Comparison of ENCODE assay signal across 24 mouse cellular contexts in genomic region chr1:36613374-36613895, GRCm38 (mm10). TPM values are rescaled to one million over a fixed set of nuclear protein-coding genes. Genes with fewer than 3 reads are reported as not detected.
DNase-seq lines count a peak whose midpoint lies in the region; TF ChIP-seq lines count a peak whose summit lies in the region.
"Had no signal": no experiment of that assay in that cellular context is flagged by ENCODE, and none has a peak within 500 bp of the region (broad histone marks: within the 10 kb centered on the region; RNA-seq: fewer than 3 reads in every experiment).

No protein-coding gene starts in this region.

- peaks cover 11% of the 10 kb centered on the region for H3K4me1 ChIP-seq in ES-Bruce4 (ENCODE audit: control insufficient read depth, insufficient read depth, low read length)
- H3K4me1 ChIP-seq: liver, embryonic 12.5 days had no signal

- no peaks in the 10 kb centered on the region for H3K27me3 ChIP-seq in ES-Bruce4 (ENCODE audit: control insufficient read depth, insufficient read depth, low read length, poor library complexity, severe bottlenecking)
- H3K27me3 ChIP-seq: heart, embryonic 15.5 days; hindbrain, embryonic 12.5 days; intestine, embryonic 15.5 days; midbrain, embryonic 12.5 days; neural tube, embryonic 13.5 days had no signal

- TF ChIP-seq POLR2A in ES-Bruce4 (IDR thresholded peaks at IDR 0.05; ENCODE audit: insufficient read depth, low read length): no peak

- H3K36me3 ChIP-seq in ES-Bruce4 (ENCODE audit: control insufficient read depth, insufficient read depth, low read length, poor library complexity, severe bottlenecking): no peaks in the 10 kb centered on the region
- H3K36me3 ChIP-seq: heart, embryonic 15.5 days; hindbrain, embryonic 12.5 days; intestine, embryonic 15.5 days; liver, embryonic 12.5 days; midbrain, embryonic 12.5 days; neural tube, embryonic 13.5 days had no signal

- H3K4me3 ChIP-seq in gastrocnemius, adult 2 months: no peak overlapping the region
- no peak overlapping the region for H3K4me3 ChIP-seq in ES-Bruce4 (ENCODE audit: low read depth, low read length)
- H3K4me3 ChIP-seq: heart, embryonic 15.5 days; hindbrain, embryonic 12.5 days; intestine, embryonic 15.5 days; liver, embryonic 12.5 days; midbrain, embryonic 12.5 days; neural tube, embryonic 13.5 days had no signal

- H3K9me3 ChIP-seq in ES-Bruce4 (replicated peaks; ENCODE audit: control insufficient read depth, insufficient read depth, low read length, poor library complexity, severe bottlenecking): no peaks in the 10 kb centered on the region
- H3K9me3 ChIP-seq: heart, embryonic 15.5 days; hindbrain, embryonic 12.5 days; intestine, embryonic 15.5 days; liver, embryonic 12.5 days; midbrain, embryonic 12.5 days; neural tube, embryonic 13.5 days had no signal

- intact Hi-C loops in gastrocnemius, adult 2 months (cut with DNase I): no loop called here

- H3K9ac ChIP-seq in ES-Bruce4 (ENCODE audit: low read depth, poor library complexity, severe bottlenecking): no peak overlapping the region
- H3K9ac ChIP-seq: heart, embryonic 15.5 days; hindbrain, embryonic 12.5 days; intestine, embryonic 15.5 days; liver, embryonic 12.5 days; liver, postnatal 0 days; midbrain, embryonic 12.5 days; neural tube, embryonic 13.5 days had no signal

- DNase-seq in adrenal gland, adult (ENCODE audit: inconsistent age in 2 of 2, low spot score in 1 of 2): peak; percentile 44 to 56
- no peak for DNase-seq in adrenal gland, adult 8-10 months
- no peak for DNase-seq in gastrocnemius, adult 2 months
- DNase-seq in gastrocnemius, postnatal 10 days: no peak
- DNase-seq in skeletal muscle tissue, adult 2 months (ENCODE audit: low read depth, low spot score): peak; percentile 18
- no peak for DNase-seq in yolk sac, embryonic 10.5 days (ENCODE audit: low spot score)
- no peak for DNase-seq in thymus, postnatal 36 days
- DNase-seq: cerebellum, adult 2 months; cerebellum, postnatal 25 days; heart, postnatal 36 days; kidney, adult 2 months; kidney, postnatal 4 days; left cerebral cortex, postnatal 4 days; liver, postnatal 0 days; lung, postnatal 36 days; right cerebral cortex, postnatal 4 days had no signal

- peak overlapping the region; percentile 90 for H3K27ac ChIP-seq in gastrocnemius, adult 2 months
- no peak overlapping the region; the same call in 1 of the 2 replicates for H3K27ac ChIP-seq in ES-Bruce4 (ENCODE audit: insufficient read depth, low read length)
- H3K27ac ChIP-seq: heart, embryonic 15.5 days; hindbrain, embryonic 12.5 days; hindbrain, postnatal 0 days; intestine, embryonic 15.5 days; liver, embryonic 12.5 days; midbrain, embryonic 12.5 days; neural tube, embryonic 13.5 days had no signal

- peak; percentile 58; the same call in 1 of the 2 replicates for TF ChIP-seq EP300 in ES-Bruce4 (IDR thresholded peaks at IDR 0.05; ENCODE audit: insufficient read depth, low read depth, low read length)

- TF ChIP-seq CTCF in gastrocnemius, adult 2 months (IDR thresholded peaks at IDR 0.05): no peak
- TF ChIP-seq CTCF in ES-Bruce4 (IDR thresholded peaks at IDR 0.05; ENCODE audit: low read depth, low read length): no peak

RNA-seq across cellular contexts. Expression of gene Sema4c, which starts 55.3 kb away (rescaled TPM):
- total RNA-seq in adrenal gland, adult 8-10 months (2022): 10 to 100 TPM; 16.6 to 28.0 (median 23.4) TPM
- total RNA-seq in gastrocnemius, adult 2 months (2021): 10 to 100 TPM in 1 of 2 experiments, 1 to 10 TPM in 1; 6.8 to 10.0 TPM
- 10 to 100 TPM; 16.3 to 22.4 TPM for total RNA-seq in gastrocnemius, postnatal 10 days (2021)
- polyA plus RNA-seq in ES-Bruce4 (2011; ENCODE audit: insufficient read depth, insufficient read length, low read depth, missing spikeins): 6.5 and 11.2 TPM in 2 replicates

Comparison
In these comparisons a context has a peak if more than half of its experiments do, and no peak if none do; other contexts are left out.
1. DNase-seq: peak in adrenal gland, adult (2 of 2) and skeletal muscle tissue, adult 2 months (single experiment); none in adrenal gland, adult 8-10 months (single experiment), gastrocnemius, adult 2 months (single experiment), gastrocnemius, postnatal 10 days (single experiment), yolk sac, embryonic 10.5 days (single experiment) and thymus, postnatal 36 days (0 of 2).